Mouse (Mus musculus): ENCODE measurements around the gene Il17rd. TPM values are rescaled to one million over a fixed set of nuclear protein-coding genes. Genes with fewer than 3 reads are reported as not detected.

Il17rd gene
- polyA plus RNA-seq, 1 experiment, result 1.2 TPM

DNA sequence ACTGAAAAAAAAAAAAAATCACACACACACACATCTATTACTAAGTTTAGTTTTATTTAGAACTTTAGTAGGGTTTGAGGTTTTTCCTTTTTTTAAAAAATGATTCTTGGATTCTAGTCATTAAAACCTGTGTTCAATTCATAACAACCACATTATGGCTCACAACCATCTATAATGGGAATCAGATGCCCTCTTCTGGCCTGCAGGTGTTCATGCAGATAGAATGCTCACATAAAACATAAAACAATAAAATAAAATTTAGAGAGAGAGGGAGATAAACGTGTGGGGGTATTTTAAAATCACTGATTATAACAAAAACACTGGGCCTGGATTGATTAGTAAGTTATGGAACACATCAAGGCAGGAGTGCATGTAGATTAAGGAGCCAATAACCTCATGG is 1.2 kb upstream of the Il17rd start:
- no peak overlapping the region for H3K27ac ChIP-seq (ENCODE audit: insufficient read depth, low read length)
- no peak for TF ChIP-seq CTCF (IDR thresholded peaks at IDR 0.05; ENCODE audit: borderline replicate concordance, insufficient read depth, low read depth, low read length)
- no peak for TF ChIP-seq POLR2A (IDR thresholded peaks at IDR 0.05; ENCODE audit: borderline replicate concordance, insufficient read depth, low read length)
- H3K4me1 ChIP-seq (ENCODE audit: control insufficient read depth, insufficient read depth, low read length), result no peaks in the 10 kb centered on the region
- 80% methylated on average over 1 of the region's 1 CpGs for WGBS
- no peak overlapping the region for H3K4me3 ChIP-seq (replicated peaks; ENCODE audit: insufficient read depth, low read depth, low read length)
- DNase-seq, result no peak
- H3K27me3 ChIP-seq (ENCODE audit: control insufficient read depth, insufficient read depth, low read length), result peaks cover 3% of the 10 kb centered on the region; the same call in 1 of the 2 replicates

DNA sequence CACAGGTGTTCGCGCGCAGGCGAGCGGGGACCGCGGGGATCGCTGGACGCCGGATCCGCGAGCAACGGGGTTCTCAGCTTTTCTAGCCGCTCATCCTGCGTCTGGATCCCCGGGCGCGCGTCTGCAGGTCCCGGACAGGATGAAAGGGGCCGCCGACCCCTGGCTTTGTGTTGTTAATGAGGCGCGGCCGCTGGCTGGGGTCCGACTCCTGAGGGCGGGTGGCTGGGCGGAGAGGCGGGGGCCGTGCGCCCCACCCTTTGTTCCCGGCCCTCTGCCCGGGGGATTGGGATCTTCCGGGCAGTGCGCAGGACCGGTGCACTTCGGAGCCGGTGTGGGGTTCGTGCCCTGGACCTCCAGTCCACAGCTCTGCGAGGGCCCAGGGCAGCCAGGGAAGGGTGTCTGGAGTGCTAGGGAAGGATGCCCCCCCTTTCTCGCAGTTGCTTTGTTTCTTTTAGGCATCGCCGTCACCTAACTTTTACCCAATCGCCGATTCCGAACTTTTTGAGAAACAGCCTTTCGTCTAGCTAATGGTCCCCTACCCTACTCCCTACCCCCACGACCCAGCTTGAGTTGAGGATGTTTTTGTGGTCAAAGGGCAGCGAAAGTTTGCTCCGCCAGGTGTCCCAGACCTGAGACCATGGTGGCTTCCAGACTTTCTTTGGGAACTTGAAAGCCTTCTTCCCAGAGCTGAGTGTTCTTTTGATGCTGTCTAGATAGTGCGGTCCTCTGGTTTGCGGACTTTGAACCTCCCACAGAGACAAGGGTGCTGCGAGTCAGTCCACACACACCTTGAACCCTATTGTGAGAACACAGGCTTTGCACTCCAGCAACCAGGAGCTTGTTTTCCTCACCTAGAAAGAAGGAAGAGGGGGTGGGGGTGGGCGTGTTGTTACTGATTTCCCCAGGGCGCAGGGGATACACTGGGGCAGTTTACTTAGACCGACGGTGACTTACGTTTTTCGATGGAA is 824 bp downstream of the Il17rd start:
- TF ChIP-seq POLR2A (IDR thresholded peaks at IDR 0.05; ENCODE audit: borderline replicate concordance, insufficient read depth, low read length), result no peak
- TF ChIP-seq CTCF (IDR thresholded peaks at IDR 0.05; ENCODE audit: borderline replicate concordance, insufficient read depth, low read depth, low read length), result no peak
- WGBS, result 2% methylated on average over 59 of the region's 59 CpGs
- DNase-seq, result no peak
- H3K4me3 ChIP-seq (replicated peaks; ENCODE audit: insufficient read depth, low read depth, low read length), result peak overlapping the region; percentile 56
- no peaks in the 10 kb centered on the region for H3K4me1 ChIP-seq (ENCODE audit: control insufficient read depth, insufficient read depth, low read length)
- peaks cover 3% of the 10 kb centered on the region; the same call in 1 of the 2 replicates for H3K27me3 ChIP-seq (ENCODE audit: control insufficient read depth, insufficient read depth, low read length)
- H3K27ac ChIP-seq (ENCODE audit: insufficient read depth, low read length), result no peak overlapping the region

DNA sequence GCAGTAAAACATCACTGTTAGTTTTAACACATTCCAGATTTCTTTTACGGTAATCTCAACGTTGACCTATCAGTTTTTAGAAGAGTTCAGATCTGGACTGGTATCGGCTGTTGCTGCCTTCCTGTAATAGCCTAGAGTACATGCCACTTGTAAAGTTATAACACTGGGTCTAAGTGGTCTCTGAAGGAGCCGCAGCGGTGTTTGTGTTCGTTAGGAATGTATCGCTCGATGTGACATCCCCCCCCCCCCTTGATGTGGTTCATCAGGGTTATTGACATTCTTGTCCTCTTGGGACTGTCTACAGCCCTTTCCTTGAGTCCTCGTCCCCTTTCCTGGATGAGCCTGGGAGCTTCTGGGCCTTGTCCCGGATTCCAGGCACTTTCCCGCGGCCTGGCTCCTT is 1.7 kb downstream of the Il17rd start:
- Histone ChIP-seq H3K27me3 (ENCODE audit: control insufficient read depth, insufficient read depth, low read length) (peaks cover 3% of the 10 kb centered on the region; the same call in 1 of the 2 replicates), H3K4me3 (replicated peaks; ENCODE audit: insufficient read depth, low read depth, low read length) (no peak overlapping the region), H3K27ac (ENCODE audit: insufficient read depth, low read length) (no peak overlapping the region), H3K4me1 (ENCODE audit: control insufficient read depth, insufficient read depth, low read length) (no peaks in the 10 kb centered on the region)
- no peak for TF ChIP-seq CTCF (IDR thresholded peaks at IDR 0.05; ENCODE audit: borderline replicate concordance, insufficient read depth, low read depth, low read length)
- no peak for TF ChIP-seq POLR2A (IDR thresholded peaks at IDR 0.05; ENCODE audit: borderline replicate concordance, insufficient read depth, low read length)
- no peak for DNase-seq
- 57% methylated on average over 12 of the region's 12 CpGs for WGBS

GRCm38 (mm10) chr14:27042280-27042983 is 3.7 kb downstream of the Il17rd start:
- Histone ChIP-seq H3K4me1 (ENCODE audit: control insufficient read depth, insufficient read depth, low read length) (no peaks in the 10 kb centered on the region), H3K4me3 (replicated peaks; ENCODE audit: insufficient read depth, low read depth, low read length) (no peak overlapping the region), H3K27ac (ENCODE audit: insufficient read depth, low read length) (no peak overlapping the region), H3K27me3 (ENCODE audit: control insufficient read depth, insufficient read depth, low read length) (peaks cover 3% of the 10 kb centered on the region; the same call in 1 of the 2 replicates)
- DNase-seq, result no peak
- TF ChIP-seq POLR2A (IDR thresholded peaks at IDR 0.05; ENCODE audit: borderline replicate concordance, insufficient read depth, low read length), result no peak
- TF ChIP-seq CTCF (IDR thresholded peaks at IDR 0.05; ENCODE audit: borderline replicate concordance, insufficient read depth, low read depth, low read length), result no peak
- 49% methylated on average over 8 of the region's 8 CpGs for WGBS

GRCm38 (mm10) chr14:27043416-27043815 is 4.7 kb downstream of the Il17rd start:
- TF ChIP-seq POLR2A (IDR thresholded peaks at IDR 0.05; ENCODE audit: borderline replicate concordance, insufficient read depth, low read length), result no peak
- no peak for TF ChIP-seq CTCF (IDR thresholded peaks at IDR 0.05; ENCODE audit: borderline replicate concordance, insufficient read depth, low read depth, low read length)

DNA sequence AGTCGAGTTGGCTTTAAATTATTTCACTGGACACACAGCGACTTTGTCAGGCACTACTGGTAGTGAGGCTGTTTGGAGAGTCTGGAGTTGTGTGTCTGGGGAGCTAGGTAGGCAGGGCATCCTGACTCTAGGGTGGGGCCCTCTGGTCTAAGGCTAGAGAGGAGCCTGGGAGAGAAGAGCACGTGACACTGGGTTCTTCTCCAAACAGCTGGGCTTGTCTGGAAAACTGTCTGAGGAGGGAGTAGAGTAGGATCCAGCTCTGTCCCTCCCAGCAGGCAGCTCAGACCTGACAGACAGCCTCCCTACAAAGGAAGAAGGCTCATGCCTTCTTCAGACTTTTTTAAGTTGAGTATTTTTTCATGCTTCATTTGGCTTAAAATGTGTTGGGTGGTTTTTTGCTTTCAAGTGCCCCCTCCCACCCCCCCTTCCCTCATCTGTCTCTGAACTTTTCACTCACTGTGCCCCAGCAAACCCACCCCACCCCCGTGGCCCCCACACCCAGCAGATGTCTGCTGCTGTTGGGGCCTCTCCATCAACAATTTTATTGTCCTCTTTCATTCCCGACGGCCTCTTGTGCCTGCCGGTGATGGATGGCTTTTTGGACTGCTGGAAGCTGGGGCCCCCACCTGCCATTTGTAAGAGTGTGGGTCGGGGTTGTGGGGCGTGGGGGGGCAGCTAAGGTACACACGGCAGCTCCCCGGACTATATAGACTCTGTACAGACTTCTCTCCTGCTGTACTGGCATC is 5.7 kb downstream of the Il17rd start:
- TF ChIP-seq POLR2A (IDR thresholded peaks at IDR 0.05; ENCODE audit: borderline replicate concordance, insufficient read depth, low read length) (no peak), CTCF (IDR thresholded peaks at IDR 0.05; ENCODE audit: borderline replicate concordance, insufficient read depth, low read depth, low read length) (no peak)
- 19% methylated on average over 11 of the region's 11 CpGs for WGBS
- no peak for DNase-seq
- Histone ChIP-seq H3K4me1 (ENCODE audit: control insufficient read depth, insufficient read depth, low read length) (no peaks in the 10 kb centered on the region), H3K27me3 (ENCODE audit: control insufficient read depth, insufficient read depth, low read length) (no peaks in the 10 kb centered on the region; the same call in 1 of the 2 replicates), H3K27ac (ENCODE audit: insufficient read depth, low read length) (no peak overlapping the region), H3K4me3 (replicated peaks; ENCODE audit: insufficient read depth, low read depth, low read length) (no peak overlapping the region)

More at GRCm38 (mm10) chr14:27043416-27043815, 4.7 kb downstream of the Il17rd start:
- H3K4me3 ChIP-seq (replicated peaks; ENCODE audit: insufficient read depth, low read depth, low read length), result no peak overlapping the region
- DNase-seq, result no peak
- peaks cover 3% of the 10 kb centered on the region; the same call in 1 of the 2 replicates for H3K27me3 ChIP-seq (ENCODE audit: control insufficient read depth, insufficient read depth, low read length)
- no peaks in the 10 kb centered on the region for H3K4me1 ChIP-seq (ENCODE audit: control insufficient read depth, insufficient read depth, low read length)
- H3K27ac ChIP-seq (ENCODE audit: insufficient read depth, low read length), result no peak overlapping the region
- 35% methylated on average over 5 of the region's 5 CpGs for WGBS

DNA sequence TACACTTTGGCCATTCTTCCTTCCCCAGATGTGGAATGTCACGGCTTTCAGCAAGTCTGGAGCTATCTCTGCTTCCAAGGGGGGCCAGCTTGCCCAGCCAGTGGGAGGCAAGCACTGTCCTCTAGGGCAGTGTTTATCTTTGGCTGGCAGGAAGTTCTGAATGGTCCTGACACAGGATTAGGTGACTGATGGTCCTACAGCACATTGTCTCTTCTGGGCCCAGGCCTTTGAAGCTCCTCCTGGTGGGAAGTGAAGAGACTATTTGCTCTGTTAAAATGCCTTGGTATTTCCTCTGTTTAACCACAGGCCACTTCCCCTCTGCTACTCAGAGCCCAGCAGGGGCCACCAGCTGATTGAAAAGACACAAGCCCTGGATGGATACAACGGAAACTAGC is 6.2 kb downstream of the Il17rd start:
- no peak overlapping the region for H3K4me3 ChIP-seq (replicated peaks; ENCODE audit: insufficient read depth, low read depth, low read length)
- no peaks in the 10 kb centered on the region for H3K4me1 ChIP-seq (ENCODE audit: control insufficient read depth, insufficient read depth, low read length)
- DNase-seq, result no peak
- WGBS, result 45% methylated on average over 2 of the region's 2 CpGs
- TF ChIP-seq CTCF (IDR thresholded peaks at IDR 0.05; ENCODE audit: borderline replicate concordance, insufficient read depth, low read depth, low read length), result no peak
- no peak for TF ChIP-seq POLR2A (IDR thresholded peaks at IDR 0.05; ENCODE audit: borderline replicate concordance, insufficient read depth, low read length)
- no peaks in the 10 kb centered on the region; the same call in 1 of the 2 replicates for H3K27me3 ChIP-seq (ENCODE audit: control insufficient read depth, insufficient read depth, low read length)
- H3K27ac ChIP-seq (ENCODE audit: insufficient read depth, low read length), result no peak overlapping the region

Data from cerebellum, adult 2 months (tissue).